Mouse (Mus musculus) intestine, postnatal 0 days (tissue): ENCODE results near the gene Ptcd2. TPM values are rescaled to one million over a fixed set of nuclear protein-coding genes. Genes with fewer than 3 reads are reported as not detected.

Experiments
- ATAC-seq: fragments of 200-750 bp; cut with Nextera tagmentation; 2 replicates; pipeline ENCODE4 v1.8.0; 2017; ENCODE audit warnings: mild to moderate bottlenecking, moderate TSS enrichment, moderate library complexity
- H3K27ac ChIP-seq: fragments of 300-500 bp; sonication (generic); 2 replicates; pipeline ENCODE4 v1.5.1; 2014; ENCODE audit warnings: mild to moderate bottlenecking, low read depth, low read length, moderate library complexity
- H3K27me3 ChIP-seq: fragments of 300-500 bp; sonication (generic); replicated peaks from 2 replicates; pipeline ENCODE4 v1.6.1; 2014; ENCODE audit warnings: low read length, mixed read lengths; ENCODE audit not compliant: control insufficient read depth, insufficient read depth
- H3K36me3 ChIP-seq: fragments of 300-500 bp; sonication (generic); 2 replicates; pipeline ENCODE4 v1.6.1; 2014; ENCODE audit warnings: mild to moderate bottlenecking, moderate library complexity; ENCODE audit not compliant: control insufficient read depth, insufficient read depth
- H3K4me1 ChIP-seq: fragments of 300-500 bp; sonication (generic); replicated peaks from 2 replicates; pipeline ENCODE4 v1.6.1; 2014; ENCODE audit warnings: antibody characterized with exemption, low read length, mixed read lengths; ENCODE audit not compliant: control insufficient read depth, insufficient read depth
- H3K4me2 ChIP-seq: fragments of 300-500 bp; sonication (generic); replicated peaks from 2 replicates; pipeline ENCODE4 v1.6.1; 2014; ENCODE audit warnings: low read depth, mild to moderate bottlenecking, moderate library complexity
- H3K4me3 ChIP-seq: fragments of 300-500 bp; sonication (generic); 2 replicates; pipeline ENCODE4 v1.5.1; 2014; ENCODE audit warnings: low read depth, low read length
- H3K9ac ChIP-seq: fragments of 300-500 bp; sonication (generic); 2 replicates; pipeline ENCODE4 v1.6.1; 2014; ENCODE audit warnings: mild to moderate bottlenecking, low read depth, low read length
- H3K9me3 ChIP-seq: fragments of 300-500 bp; sonication (generic); 2 replicates; pipeline ENCODE4 v1.6.1; 2016; ENCODE audit warnings: mixed run types; ENCODE audit not compliant: control insufficient read depth
- CTCF ChIP-seq: sonication (generic); IDR thresholded peaks from 2 replicates; pipeline ENCODE4 v1.5.1; 2016; ENCODE audit warnings: low read depth, mild to moderate bottlenecking, control low read depth, antibody characterized with exemption, moderate library complexity
- WGBS: fragments of 180-500 bp; shearing (Covaris S2); extraction: QIAGEN DNeasy Blood & Tissue Kit; methylation state at CpG from one replicate; pipeline ENCODE4 v1.1.7; 2014; 5-methylcytosine and 5-hydroxymethylcytosine counted together
- polyA plus RNA-seq: library from polyadenylated mRNA; unstranded; fragments of >200 nt; fragmentation: Nextera tagmentation; extraction: Ambion mirVana; gene quantifications from 2 replicates; pipeline ENCODE4 v1.2.1, GENCODE M21; 2015

Gene Ptcd2
- polyA plus RNA-seq, 1 experiment from 2014 or later: 28.5 TPM

GRCm38 (mm10) chr13:99304365-99304764 is 40.1 kb downstream of the Ptcd2 start:
- Histone ChIP-seq H3K4me1 (0 out of 2 replicates have a peak, but pooled peaks cover 9% of the 10 kb centered on the region), H3K27me3 (no peaks in the 10 kb centered on the region)
- WGBS: 56% methylated on average over 11 of the region's 11 CpGs

GRCm38 (mm10) chr13:99303846-99304245 is 40.7 kb downstream of the Ptcd2 start:
- Histone ChIP-seq H3K27ac (no peak overlapping the region), H3K9me3 (no peaks in the 10 kb centered on the region), H3K9ac (no peak overlapping the region), H3K27me3 (no peaks in the 10 kb centered on the region), H3K4me2 (no peak overlapping the region), H3K36me3 (no peaks in the 10 kb centered on the region), H3K4me3 (no peak overlapping the region), H3K4me1 (0 out of 2 replicates have a peak, but pooled peaks cover 9% of the 10 kb centered on the region)
- 43% methylated on average over 5 of the region's 5 CpGs for WGBS
- no peak for ATAC-seq
- TF ChIP-seq CTCF: no peak

More at GRCm38 (mm10) chr13:99304365-99304764, 40.1 kb downstream of the Ptcd2 start:
- Histone ChIP-seq H3K4me3 (no peak overlapping the region), H3K36me3 (no peaks in the 10 kb centered on the region), H3K4me2 (no peak overlapping the region), H3K27ac (no peak overlapping the region), H3K9me3 (no peaks in the 10 kb centered on the region), H3K9ac (no peak overlapping the region)
- TF ChIP-seq CTCF: no peak
- ATAC-seq: no peak

GRCm38 (mm10) chr13:99299921-99300320 is 44.6 kb downstream of the Ptcd2 start:
- H3K9me3 ChIP-seq: no peaks in the 10 kb centered on the region
- ATAC-seq: no peak
- H3K4me1 ChIP-seq: 0 out of 2 replicates have a peak, but pooled peaks cover 2% of the 10 kb centered on the region
- no peak overlapping the region for H3K9ac ChIP-seq
- TF ChIP-seq CTCF: no peak
- 76% methylated on average over 5 of the region's 5 CpGs for WGBS
- no peak overlapping the region for H3K4me2 ChIP-seq
- no peak overlapping the region for H3K27ac ChIP-seq
- no peaks in the 10 kb centered on the region for H3K36me3 ChIP-seq
- no peaks in the 10 kb centered on the region for H3K27me3 ChIP-seq
- no peak overlapping the region for H3K4me3 ChIP-seq

- H3K27ac ChIP-seq: no peak overlapping the region
- no peaks in the 10 kb centered on the region for H3K4me1 ChIP-seq
- H3K9me3 ChIP-seq: no peaks in the 10 kb centered on the region
- TF ChIP-seq CTCF: no peak
- no peak overlapping the region for H3K9ac ChIP-seq
- no peak overlapping the region for H3K4me3 ChIP-seq
- H3K36me3 ChIP-seq: no peaks in the 10 kb centered on the region
- WGBS: 90% methylated on average over 13 of the region's 13 CpGs
- ATAC-seq: no peak
- no peak overlapping the region for H3K4me2 ChIP-seq
- H3K27me3 ChIP-seq: no peaks in the 10 kb centered on the region
These were observed 50.3 kb downstream of the Ptcd2 start for GRCm38 (mm10) chr13:99294176-99294575.

GRCm38 (mm10) chr13:99290766-99291165 is 53.7 kb downstream of the Ptcd2 start:
- no peak for TF ChIP-seq CTCF
- Histone ChIP-seq H3K27ac (no peak overlapping the region), H3K9ac (no peak overlapping the region), H3K9me3 (no peaks in the 10 kb centered on the region), H3K4me1 (no peaks in the 10 kb centered on the region), H3K4me3 (no peak overlapping the region), H3K4me2 (no peak overlapping the region), H3K36me3 (no peaks in the 10 kb centered on the region), H3K27me3 (no peaks in the 10 kb centered on the region)
- 86% methylated on average over 8 of the region's 8 CpGs for WGBS
- ATAC-seq: no peak

- no peak for TF ChIP-seq CTCF
- no peaks in the 10 kb centered on the region for H3K4me1 ChIP-seq
- no peak overlapping the region for H3K4me3 ChIP-seq
- 81% methylated on average over 9 of the region's 9 CpGs for WGBS
- H3K4me2 ChIP-seq: no peak overlapping the region
- H3K36me3 ChIP-seq: no peaks in the 10 kb centered on the region
- no peaks in the 10 kb centered on the region for H3K27me3 ChIP-seq
- no peaks in the 10 kb centered on the region for H3K9me3 ChIP-seq
- H3K9ac ChIP-seq: no peak overlapping the region
- ATAC-seq: no peak
- H3K27ac ChIP-seq: no peak overlapping the region
These were observed 56.7 kb downstream of the Ptcd2 start for GRCm38 (mm10) chr13:99287786-99288185.

- no peaks in the 10 kb centered on the region for H3K36me3 ChIP-seq
- no peaks in the 10 kb centered on the region for H3K4me1 ChIP-seq
- no peak for ATAC-seq
- H3K4me2 ChIP-seq: no peak overlapping the region
- WGBS: 88% methylated on average over 4 of the region's 4 CpGs
- H3K9ac ChIP-seq: no peak overlapping the region
- H3K27ac ChIP-seq: no peak overlapping the region
- no peak for TF ChIP-seq CTCF
- no peaks in the 10 kb centered on the region for H3K9me3 ChIP-seq
- H3K27me3 ChIP-seq: no peaks in the 10 kb centered on the region
- no peak overlapping the region for H3K4me3 ChIP-seq
These were observed 57.3 kb downstream of the Ptcd2 start for GRCm38 (mm10) chr13:99287207-99287606.
